Mouse (Mus musculus) lung, embryonic 15.5 days (tissue): ENCODE measurements at regions not wholly inside any gene's neighbourhood (a gene's known extent, or its start where the extent isn't known, plus 50 kb on each side); places are given as distances from the start of the nearest gene placed in this dataset.
A peak's percentile ranks its signal among the peaks of the same experiment; 100 is the strongest.

Experiments
- ATAC-seq: fragments of 200-750 bp; cut with Nextera tagmentation; 2 replicates; pipeline ENCODE4 v1.8.0; 2017; ENCODE audit warnings: moderate number of reproducible peaks, borderline replicate concordance; ENCODE audit not compliant: low FRiP score, low TSS enrichment; ENCODE audit errors: extremely low read depth
- H3K27ac ChIP-seq: fragments of 300-500 bp; sonication (generic); 2 replicates; pipeline ENCODE4 v1.5.1; 2015; ENCODE audit warnings: moderate library complexity, mild to moderate bottlenecking, inconsistent platforms
- H3K27me3 ChIP-seq: fragments of 300-500 bp; sonication (generic); 2 replicates; pipeline ENCODE4 v1.6.1; 2015; ENCODE audit warnings: inconsistent platforms
- H3K36me3 ChIP-seq: fragments of 300-500 bp; sonication (generic); 2 replicates; pipeline ENCODE4 v1.6.1; 2015; ENCODE audit warnings: inconsistent platforms
- H3K4me1 ChIP-seq: fragments of 300-500 bp; sonication (generic); 2 replicates; pipeline ENCODE4 v1.6.1; 2015; ENCODE audit warnings: inconsistent platforms
- H3K4me2 ChIP-seq: fragments of 300-500 bp; sonication (generic); 2 replicates; pipeline ENCODE4 v1.6.1; 2015; ENCODE audit warnings: inconsistent platforms, mild to moderate bottlenecking, moderate library complexity
- H3K4me3 ChIP-seq: fragments of 300-500 bp; sonication (generic); 2 replicates; pipeline ENCODE4 v1.5.1; 2015; ENCODE audit warnings: mild to moderate bottlenecking, inconsistent platforms
- H3K9ac ChIP-seq: fragments of 300-500 bp; sonication (generic); 2 replicates; pipeline ENCODE4 v1.6.1; 2015; ENCODE audit warnings: inconsistent platforms
- H3K9me3 ChIP-seq: fragments of 300-500 bp; sonication (generic); 2 replicates; pipeline ENCODE4 v1.6.1; 2016; ENCODE audit warnings: inconsistent platforms
- WGBS: fragments of 180-500 bp; shearing (Covaris S2); methylation state at CpG from one replicate; pipeline ENCODE4 v1.1.7; 2015; 5-methylcytosine and 5-hydroxymethylcytosine counted together

DNA sequence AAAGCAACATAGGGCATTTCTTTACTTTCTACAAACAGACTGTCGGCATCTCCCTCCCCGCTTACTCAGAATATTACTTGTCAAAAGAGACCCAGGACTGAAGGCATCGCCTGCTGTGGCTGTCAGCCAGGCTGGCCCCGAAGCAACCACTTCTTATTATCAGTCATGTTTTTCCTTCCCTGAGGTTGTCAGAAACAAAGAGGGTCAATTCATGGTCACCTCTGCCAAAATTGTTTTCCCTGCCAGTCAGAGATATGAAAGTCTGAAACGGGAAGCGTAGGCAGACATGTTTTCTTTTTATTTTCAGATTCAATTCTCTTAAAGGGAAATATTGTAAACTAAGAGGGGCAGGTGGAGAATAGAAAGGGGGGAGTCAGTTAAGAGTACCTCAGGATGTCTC is 425.8 kb downstream of the Lrig3 start:
- Histone ChIP-seq H3K4me3 (no peak overlapping the region), H3K27ac (no peak overlapping the region), H3K4me1 (no peaks in the 10 kb centered on the region), H3K4me2 (no peak overlapping the region), H3K9ac (no peak overlapping the region), H3K36me3 (no peaks in the 10 kb centered on the region), H3K9me3 (no peaks in the 10 kb centered on the region), H3K27me3 (no peaks in the 10 kb centered on the region)
- 36% methylated on average over 6 of the region's 6 CpGs for WGBS
- no peak for ATAC-seq

GRCm38 (mm10) chr10:126386430-126386829 is 420.5 kb downstream of the Lrig3 start:
- H3K4me3 ChIP-seq = no peak overlapping the region
- no peak for ATAC-seq
- H3K9ac ChIP-seq = no peak overlapping the region
- WGBS = 70% methylated on average over 3 of the region's 3 CpGs
- H3K9me3 ChIP-seq = no peaks in the 10 kb centered on the region
- no peaks in the 10 kb centered on the region for H3K27me3 ChIP-seq
- H3K36me3 ChIP-seq = no peaks in the 10 kb centered on the region
- H3K4me1 ChIP-seq = no peaks in the 10 kb centered on the region
- H3K4me2 ChIP-seq = no peak overlapping the region
- no peak overlapping the region for H3K27ac ChIP-seq

DNA sequence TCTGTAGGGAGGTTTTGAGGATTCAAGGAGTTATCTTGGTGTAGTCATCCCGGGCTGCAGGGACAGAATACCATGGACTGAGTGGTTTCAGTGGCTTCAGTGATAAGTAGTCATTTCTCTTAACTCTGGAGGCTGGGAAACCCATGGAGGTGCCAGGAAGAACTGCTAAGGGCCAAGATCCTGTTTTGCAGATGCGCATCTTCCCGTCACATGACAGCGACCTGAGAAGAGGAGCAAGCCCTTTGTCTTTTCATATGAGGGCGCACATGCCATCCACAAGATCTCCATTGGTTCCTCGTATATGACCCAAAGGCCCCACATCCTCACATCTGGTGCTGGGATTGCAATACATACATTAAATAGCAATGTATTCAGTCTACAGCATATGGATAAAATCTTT is 419.7 kb downstream of the Lrig3 start:
- H3K9me3 ChIP-seq = no peaks in the 10 kb centered on the region
- no peak overlapping the region for H3K4me2 ChIP-seq
- no peak overlapping the region for H3K4me3 ChIP-seq
- 86% methylated on average over 6 of the region's 6 CpGs for WGBS
- no peaks in the 10 kb centered on the region for H3K36me3 ChIP-seq
- H3K9ac ChIP-seq = no peak overlapping the region
- no peaks in the 10 kb centered on the region for H3K4me1 ChIP-seq
- no peak for ATAC-seq
- no peaks in the 10 kb centered on the region for H3K27me3 ChIP-seq
- H3K27ac ChIP-seq = no peak overlapping the region

DNA sequence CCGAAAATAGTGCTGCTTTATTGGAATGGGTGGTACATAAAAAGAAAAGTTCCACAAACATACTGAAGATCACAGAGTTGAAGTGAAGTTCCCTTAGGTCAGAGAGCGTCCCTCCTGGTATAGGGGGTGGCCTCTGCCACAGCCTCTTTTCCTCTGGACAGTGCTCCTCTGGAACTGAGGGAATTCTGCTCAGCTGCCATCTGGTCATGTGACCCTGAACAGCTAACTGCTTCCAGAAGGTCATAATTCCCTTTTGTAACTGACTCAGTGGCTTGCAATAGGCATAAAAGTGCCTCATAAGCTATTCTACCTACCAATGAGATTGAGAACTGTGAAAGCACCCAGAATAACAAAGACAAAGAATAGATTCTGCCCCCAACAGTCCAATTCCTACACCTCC is 414.4 kb downstream of the Lrig3 start:
- H3K36me3 ChIP-seq = no peaks in the 10 kb centered on the region
- H3K4me2 ChIP-seq = no peak overlapping the region
- 68% methylated on average over 2 of the region's 2 CpGs for WGBS
- no peak overlapping the region for H3K27ac ChIP-seq
- no peak overlapping the region for H3K4me3 ChIP-seq
- H3K9ac ChIP-seq = no peak overlapping the region
- no peak for ATAC-seq
- H3K27me3 ChIP-seq = no peaks in the 10 kb centered on the region
- no peaks in the 10 kb centered on the region for H3K4me1 ChIP-seq
- H3K9me3 ChIP-seq = no peaks in the 10 kb centered on the region

GRCm38 (mm10) chr10:126379239-126379638 is 413.3 kb downstream of the Lrig3 start:
- Histone ChIP-seq H3K4me3 (no peak overlapping the region), H3K27me3 (no peaks in the 10 kb centered on the region), H3K4me1 (no peaks in the 10 kb centered on the region), H3K36me3 (no peaks in the 10 kb centered on the region), H3K9me3 (no peaks in the 10 kb centered on the region), H3K4me2 (no peak overlapping the region), H3K9ac (no peak overlapping the region), H3K27ac (no peak overlapping the region)
- WGBS = 23% methylated on average over 6 of the region's 6 CpGs
- no peak for ATAC-seq

DNA sequence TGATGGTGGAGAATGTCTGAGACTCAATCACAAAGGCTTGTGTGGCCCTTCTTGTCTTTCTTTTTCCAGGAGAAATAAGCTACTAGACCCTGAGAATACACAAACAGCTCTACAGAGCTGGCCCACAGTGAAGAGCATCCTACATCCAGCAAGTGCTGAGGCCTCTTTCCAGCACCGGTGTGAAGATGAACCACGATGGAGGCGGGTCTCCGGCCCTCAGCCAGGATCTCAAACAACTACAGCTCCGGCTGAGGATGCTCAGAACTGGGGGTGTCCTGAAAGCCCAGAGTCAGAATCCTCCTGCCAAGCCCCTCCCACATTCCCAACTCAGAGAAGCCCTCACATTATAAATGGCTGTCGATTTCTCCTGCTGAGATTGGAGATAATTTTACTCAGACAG is 407.9 kb downstream of the Lrig3 start:
- Histone ChIP-seq H3K36me3 (no peaks in the 10 kb centered on the region), H3K4me2 (no peak overlapping the region), H3K4me3 (no peak overlapping the region), H3K9ac (no peak overlapping the region), H3K27me3 (no peaks in the 10 kb centered on the region), H3K4me1 (no peaks in the 10 kb centered on the region), H3K9me3 (no peaks in the 10 kb centered on the region), H3K27ac (no peak overlapping the region)
- no peak for ATAC-seq
- 60% methylated on average over 6 of the region's 6 CpGs for WGBS

- 88% methylated on average over 6 of the region's 6 CpGs for WGBS
- Histone ChIP-seq H3K27me3 (no peaks in the 10 kb centered on the region), H3K4me3 (no peak overlapping the region), H3K9ac (no peak overlapping the region), H3K4me2 (no peak overlapping the region), H3K27ac (no peak overlapping the region), H3K9me3 (no peaks in the 10 kb centered on the region), H3K36me3 (no peaks in the 10 kb centered on the region), H3K4me1 (no peaks in the 10 kb centered on the region)
- no peak for ATAC-seq
Measured at GRCm38 (mm10) chr10:126371881-126372280, 405.9 kb downstream of the Lrig3 start.

- 58% methylated on average over 11 of the region's 11 CpGs for WGBS
- no peak overlapping the region for H3K9ac ChIP-seq
- H3K9me3 ChIP-seq = no peaks in the 10 kb centered on the region
- no peaks in the 10 kb centered on the region for H3K36me3 ChIP-seq
- ATAC-seq = no peak
- no peak overlapping the region for H3K4me3 ChIP-seq
- H3K27ac ChIP-seq = no peak overlapping the region
- no peaks in the 10 kb centered on the region for H3K27me3 ChIP-seq
- H3K4me2 ChIP-seq = no peak overlapping the region
- no peaks in the 10 kb centered on the region for H3K4me1 ChIP-seq
Measured at GRCm38 (mm10) chr10:126349076-126349475, 383.1 kb downstream of the Lrig3 start.

DNA sequence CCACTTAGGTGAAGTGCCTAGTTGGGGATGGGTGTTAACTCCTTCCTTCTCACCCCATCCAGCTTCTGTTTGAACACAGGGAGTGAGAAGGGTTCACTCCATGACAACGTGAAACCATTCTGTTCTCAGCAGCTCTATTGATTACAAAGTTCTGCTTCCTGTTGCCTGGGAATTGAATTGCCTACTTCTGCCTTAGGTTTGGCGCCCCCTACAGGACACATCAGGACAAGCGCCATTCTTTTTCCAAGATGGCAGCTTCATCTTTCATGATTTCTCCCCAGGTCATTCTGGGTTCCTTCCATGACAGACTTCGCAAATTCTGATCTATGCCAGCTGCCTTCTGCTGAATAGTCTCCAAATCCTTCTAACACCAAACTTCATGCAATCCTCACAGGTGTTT is 371.5 kb downstream of the Lrig3 start:
- WGBS = 67% methylated on average over 4 of the region's 4 CpGs
- no peak for ATAC-seq
- Histone ChIP-seq H3K4me1 (no peaks in the 10 kb centered on the region), H3K4me3 (no peak overlapping the region), H3K36me3 (no peaks in the 10 kb centered on the region), H3K27ac (no peak overlapping the region), H3K9me3 (no peaks in the 10 kb centered on the region; the same call in 1 of the 2 replicates), H3K27me3 (no peaks in the 10 kb centered on the region), H3K4me2 (no peak overlapping the region), H3K9ac (no peak overlapping the region)

- Histone ChIP-seq H3K27ac (no peak overlapping the region), H3K36me3 (no peaks in the 10 kb centered on the region), H3K4me1 (no peaks in the 10 kb centered on the region), H3K4me3 (no peak overlapping the region), H3K9me3 (no peaks in the 10 kb centered on the region), H3K27me3 (no peaks in the 10 kb centered on the region), H3K9ac (no peak overlapping the region), H3K4me2 (no peak overlapping the region)
- 73% methylated on average over 5 of the region's 5 CpGs for WGBS
- no peak for ATAC-seq
Measured at GRCm38 (mm10) chr10:126333786-126334185, 367.8 kb downstream of the Lrig3 start.

- Histone ChIP-seq H3K4me3 (no peak overlapping the region), H3K4me2 (peak overlapping the region; percentile 34; the same call in 1 of the 2 replicates), H3K9me3 (no peaks in the 10 kb centered on the region), H3K9ac (no peak overlapping the region), H3K27ac (no peak overlapping the region), H3K4me1 (no peaks in the 10 kb centered on the region), H3K36me3 (no peaks in the 10 kb centered on the region), H3K27me3 (no peaks in the 10 kb centered on the region)
- WGBS = 5% methylated on average over 17 of the region's 17 CpGs
- ATAC-seq = peak; percentile 96
Measured at GRCm38 (mm10) chr10:126330305-126330969, 364.5 kb downstream of the Lrig3 start.

- no peak for ATAC-seq
- no peaks in the 10 kb centered on the region for H3K9me3 ChIP-seq
- H3K27ac ChIP-seq = no peak overlapping the region
- H3K4me2 ChIP-seq = no peak overlapping the region
- H3K36me3 ChIP-seq = no peaks in the 10 kb centered on the region
- H3K27me3 ChIP-seq = no peaks in the 10 kb centered on the region
- H3K4me1 ChIP-seq = no peaks in the 10 kb centered on the region
- no peak overlapping the region for H3K9ac ChIP-seq
- WGBS = 84% methylated on average over 9 of the region's 9 CpGs
- no peak overlapping the region for H3K4me3 ChIP-seq
Measured at GRCm38 (mm10) chr10:126320831-126321230, 354.9 kb downstream of the Lrig3 start.

DNA sequence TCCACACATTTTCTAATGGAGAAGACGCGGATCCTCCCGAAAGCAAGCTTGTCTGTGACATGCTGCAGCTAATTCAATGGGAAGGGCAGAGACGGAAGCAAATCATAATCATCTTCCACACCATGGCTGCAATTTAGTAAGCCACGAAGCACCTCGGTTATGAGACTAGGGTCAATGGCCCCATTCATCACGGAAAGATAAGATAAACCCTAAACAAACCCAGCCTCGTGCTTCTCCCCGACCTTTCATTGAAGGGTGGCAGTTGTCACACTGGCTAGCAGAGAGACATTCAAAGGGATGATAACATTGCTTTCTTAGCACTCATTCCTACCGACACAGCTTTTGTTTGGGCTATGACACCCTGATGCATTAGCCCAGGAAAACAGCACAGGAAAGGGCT is 353.8 kb downstream of the Lrig3 start:
- Histone ChIP-seq H3K9ac (no peak overlapping the region), H3K4me1 (no peaks in the 10 kb centered on the region), H3K36me3 (no peaks in the 10 kb centered on the region), H3K4me3 (no peak overlapping the region), H3K27me3 (no peaks in the 10 kb centered on the region), H3K4me2 (no peak overlapping the region), H3K9me3 (no peaks in the 10 kb centered on the region), H3K27ac (no peak overlapping the region)
- ATAC-seq = no peak
- WGBS = 21% methylated on average over 10 of the region's 10 CpGs
